Mouse (Mus musculus) liver, postnatal 0 days (tissue): ENCODE results near the gene Ppm1k.

Source experiments
- CTCF ChIP-seq: sonication (generic); IDR thresholded peaks from 2 replicates; pipeline ENCODE4 v1.5.1; 2016; ENCODE audit warnings: antibody characterized with exemption, low read depth
- EP300 ChIP-seq: IDR thresholded peaks from 2 replicates; pipeline ENCODE4 v1.6.1; 2016; ENCODE audit warnings: antibody characterized with exemption, low read depth, mild to moderate bottlenecking

DNA sequence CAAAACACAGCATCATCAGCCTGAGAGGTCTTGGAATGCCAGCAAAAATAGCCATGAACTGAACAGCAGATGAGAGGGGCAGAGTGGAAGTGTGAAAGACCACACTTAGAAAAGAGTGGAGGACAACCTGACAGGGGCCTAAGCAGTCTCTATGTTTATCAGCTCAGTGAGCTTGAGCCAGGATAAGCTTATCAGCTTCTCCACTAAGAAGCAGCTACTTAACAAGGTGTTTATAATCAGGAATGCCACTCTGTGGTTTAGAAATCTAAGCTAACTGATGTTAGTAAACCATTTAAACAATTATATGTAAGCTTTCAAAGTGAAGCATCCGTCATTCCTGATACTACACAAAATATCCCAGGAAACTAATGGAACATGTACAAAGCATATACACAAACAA lies 3.2 kb downstream of the Ppm1k start:
- TF ChIP-seq CTCF: no peak
- TF ChIP-seq EP300: no peak
